Mouse (Mus musculus): ENCODE results near the gene Tent4b.

DNA sequence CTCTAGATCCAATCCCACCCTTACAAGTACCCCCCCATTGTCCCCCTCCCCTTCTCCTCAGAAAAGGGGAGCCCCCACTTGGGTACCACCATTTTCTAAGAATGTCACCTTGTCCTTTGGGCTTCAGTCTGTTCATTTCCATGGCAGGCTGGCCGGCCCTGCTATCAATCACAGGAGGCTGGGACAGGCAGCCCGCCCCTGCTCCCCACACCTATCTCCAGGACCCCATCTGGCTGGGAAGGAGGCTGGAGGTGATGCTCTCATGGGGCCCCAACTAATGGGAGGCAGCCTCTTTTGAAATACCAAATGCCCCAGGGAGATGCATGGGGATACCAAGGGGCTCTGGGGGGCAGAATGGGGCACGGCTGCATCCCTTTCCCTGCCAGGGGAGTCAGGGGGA, 93.9 kb downstream of the Tent4b start:
- no peak for TF ChIP-seq CTCF (IDR thresholded peaks at IDR 0.05; ENCODE audit: low read depth)
- no peak for TF ChIP-seq EP300 (IDR thresholded peaks at IDR 0.05; ENCODE audit: low read depth)

Measured in liver, postnatal 0 days (tissue).